Mouse (Mus musculus) activated CD4-positive, CD25-positive, alpha-beta regulatory T cell, adult 4 months (primary cell): Measurements from ENCODE around the gene Tmem255b. TPM values are rescaled to one million over a fixed set of nuclear protein-coding genes. Genes with fewer than 3 reads are reported as not detected.

Experiments used
- ATAC-seq: one replicate; pipeline ENCODE4 v1.8.0; 2017
- polyA plus RNA-seq, 2 experiments: library from polyadenylated mRNA; unstranded; fragments of 100-300 nt; shearing (Covaris generic); gene quantifications; one replicate each; pipeline ENCODE4 v1.2.1; 2017

Tmem255b gene
- polyA plus RNA-seq, 2 experiments from 2014 or later: not detected

- no peak for ATAC-seq
Observed at GRCm38 (mm10) chr8:13492198-13492995, 57.4 kb downstream of the Tmem255b start.

- no peak for ATAC-seq
Observed at GRCm38 (mm10) chr8:13493011-13493410, 58.0 kb downstream of the Tmem255b start.

- ATAC-seq: no peak
Observed at GRCm38 (mm10) chr8:13493858-13494631, 59.1 kb downstream of the Tmem255b start, which contains the start of gene Gas6. Gas6 (minus strand) TSS chr8:13494490.

GRCm38 (mm10) chr8:13501221-13501620 is 66.2 kb downstream of the Tmem255b start:
- ATAC-seq: no peak

- ATAC-seq: no peak
Observed at GRCm38 (mm10) chr8:13503936-13504606, 69.1 kb downstream of the Tmem255b start.

GRCm38 (mm10) chr8:13504894-13505674 is 70.1 kb downstream of the Tmem255b start:
- no peak for ATAC-seq

- ATAC-seq: no peak
Observed at GRCm38 (mm10) chr8:13506849-13507248, 71.9 kb downstream of the Tmem255b start.

GRCm38 (mm10) chr8:13507284-13507937 is 72.4 kb downstream of the Tmem255b start:
- no peak for ATAC-seq

GRCm38 (mm10) chr8:13512016-13512415 is 77.0 kb downstream of the Tmem255b start:
- ATAC-seq: no peak

- no peak for ATAC-seq
Observed at GRCm38 (mm10) chr8:13512677-13513076, 77.7 kb downstream of the Tmem255b start.

GRCm38 (mm10) chr8:13513556-13514370 is 78.8 kb downstream of the Tmem255b start:
- no peak for ATAC-seq

GRCm38 (mm10) chr8:13516011-13516442 is 81.0 kb downstream of the Tmem255b start:
- ATAC-seq: no peak

- no peak for ATAC-seq
Observed at GRCm38 (mm10) chr8:13516728-13517127, 81.7 kb downstream of the Tmem255b start.

- no peak for ATAC-seq
Observed at GRCm38 (mm10) chr8:13517284-13517781, 82.3 kb downstream of the Tmem255b start.

Other genes starting within 250 kb of the Tmem255b start
- 1 to 10 TPM in 1 of 2 experiments, under 1 TPM in 1; 0.89 to 1.1 TPM for gene Grtp1, start 234.6 kb upstream of the Tmem255b start, polyA plus RNA-seq
- gene Adprhl1, start 181.0 kb upstream of the Tmem255b start, polyA plus RNA-seq: not detected
- gene Dcun1d2, start 147.1 kb upstream of the Tmem255b start, polyA plus RNA-seq: 10 to 100 TPM; 18.4 to 21.2 TPM
- 10 to 100 TPM; 21.8 to 26.2 TPM for gene Tmco3, start 147.0 kb upstream of the Tmem255b start, polyA plus RNA-seq
- 10 to 100 TPM; 51.8 to 56.6 TPM for gene Tfdp1, start 96.4 kb upstream of the Tmem255b start, polyA plus RNA-seq
- gene Atp4b, start 38.4 kb upstream of the Tmem255b start, polyA plus RNA-seq: not detected
- not detected for gene Grk1, start 30.1 kb upstream of the Tmem255b start, polyA plus RNA-seq
- not detected for gene Gas6, start 59.3 kb downstream of the Tmem255b start, polyA plus RNA-seq
- not detected for gene 1700029H14Rik, start 127.3 kb downstream of the Tmem255b start, polyA plus RNA-seq
- gene Rasa3, start 242.4 kb downstream of the Tmem255b start, polyA plus RNA-seq: 100 to 1,000 TPM in 1 of 2 experiments, 10 to 100 TPM in 1; 89.4 to 115 TPM